Mouse (Mus musculus): ENCODE measurements at regions not wholly inside any gene's neighbourhood (a gene's known extent, or its start where the extent isn't known, plus 50 kb on each side); places are given as distances from the start of the nearest gene placed in this dataset.
A peak's percentile ranks its signal among the peaks of the same experiment; 100 is the strongest.

DNA sequence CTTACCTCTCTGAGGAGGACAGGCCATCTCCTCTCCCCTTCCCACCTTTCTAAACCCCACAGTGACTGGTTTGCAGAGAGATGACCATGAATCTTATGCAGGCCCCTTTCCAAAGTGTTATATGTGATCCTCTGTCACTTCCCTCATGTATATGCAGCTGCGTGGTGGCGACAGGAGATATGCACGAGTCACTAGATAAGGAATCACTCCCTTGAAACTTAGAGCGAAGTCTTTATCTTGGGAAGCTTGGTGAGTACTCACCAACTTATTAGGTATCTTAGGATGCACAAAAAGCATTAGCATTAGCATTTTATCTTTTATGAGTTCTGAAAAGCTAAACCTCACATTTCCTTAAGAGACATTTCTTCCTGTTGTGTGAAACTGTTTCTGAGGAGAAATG is 421.9 kb downstream of the Tmem161b start:
- DNase-seq (ENCODE audit: low spot score in 2 of 2) = no peak

DNA sequence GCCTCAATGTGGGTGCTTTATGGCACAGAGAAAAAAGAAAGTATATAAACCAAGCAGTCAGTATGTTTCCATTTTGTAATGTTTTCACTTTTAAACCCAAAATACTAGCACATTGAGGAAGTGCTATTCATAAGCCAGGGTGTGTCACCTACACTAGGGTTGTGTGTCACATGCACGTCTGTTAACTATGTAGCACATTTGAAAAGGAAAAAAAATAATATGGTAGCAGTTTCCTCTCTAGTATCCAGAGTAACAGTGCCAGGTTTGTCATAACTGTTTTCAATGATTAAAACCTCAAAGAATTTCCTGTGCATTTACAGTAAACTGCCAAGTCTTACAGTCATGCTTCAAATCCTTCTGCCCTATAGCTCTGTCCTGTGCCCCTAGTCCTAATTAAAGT is 424.8 kb downstream of the Tmem161b start:
- DNase-seq (ENCODE audit: low spot score in 2 of 2) = peak in 1 of 2 experiments; percentile 8

DNA sequence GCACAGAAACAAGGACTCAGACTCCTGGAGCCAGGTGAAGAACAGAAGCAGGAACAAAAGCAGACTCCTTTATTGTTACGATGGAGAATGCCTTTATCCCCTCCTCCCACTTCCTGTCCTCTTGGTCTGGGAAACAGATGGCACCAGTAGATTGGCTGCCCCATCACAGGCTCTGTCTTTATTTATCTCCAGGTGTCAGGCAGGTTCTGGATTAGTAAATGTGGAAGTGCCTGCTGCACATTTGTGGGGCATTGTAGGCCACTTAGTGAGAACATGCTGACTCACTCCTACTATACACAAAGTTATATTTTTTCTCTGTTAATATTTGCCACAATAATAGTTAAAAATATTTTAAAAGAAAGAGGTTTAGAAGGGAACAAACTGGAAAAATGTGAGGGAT is 426.0 kb downstream of the Tmem161b start:
- no peak for DNase-seq (ENCODE audit: low spot score in 2 of 2)

DNA sequence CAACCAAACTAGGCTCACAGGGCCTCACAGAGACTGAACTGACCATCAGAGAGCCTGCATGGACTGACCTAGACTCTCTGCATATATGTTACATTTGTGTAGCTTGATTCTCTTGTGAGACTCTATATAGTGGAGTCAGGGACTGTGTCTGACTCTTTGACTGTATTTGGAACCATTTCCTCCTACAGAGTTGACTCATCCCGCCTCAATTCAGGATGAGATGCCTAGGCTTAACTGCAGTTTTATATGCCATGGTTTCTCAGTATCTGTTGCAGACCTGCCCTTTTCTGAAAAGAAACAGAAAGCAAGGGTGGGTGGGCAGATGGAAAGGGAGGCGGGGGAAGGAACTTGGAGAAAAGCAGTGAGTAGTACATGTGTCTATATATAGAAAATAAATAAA is 441.9 kb downstream of the Tmem161b start:
- DNase-seq (ENCODE audit: low spot score in 2 of 2) = no peak

DNA sequence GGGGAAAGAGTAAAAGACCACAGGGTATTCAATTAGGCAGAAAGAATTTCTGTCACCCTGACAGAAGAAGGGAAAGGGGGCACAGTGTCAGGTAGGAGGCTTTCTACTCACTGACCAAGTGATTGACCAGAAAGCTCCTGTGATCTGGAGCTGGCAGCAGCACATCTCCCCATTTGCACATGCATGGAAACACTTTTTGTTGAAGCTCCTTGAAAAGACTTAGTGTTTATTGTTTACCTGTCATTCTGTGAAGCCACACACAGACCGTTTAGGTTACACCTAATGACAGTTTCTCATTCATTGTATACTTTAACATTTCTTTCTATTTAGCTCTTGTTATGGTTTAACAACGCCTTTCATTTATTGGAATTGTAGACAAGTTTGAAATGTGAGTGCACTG is 458.9 kb downstream of the Tmem161b start:
- no peak for DNase-seq (ENCODE audit: low spot score in 2 of 2)

DNA sequence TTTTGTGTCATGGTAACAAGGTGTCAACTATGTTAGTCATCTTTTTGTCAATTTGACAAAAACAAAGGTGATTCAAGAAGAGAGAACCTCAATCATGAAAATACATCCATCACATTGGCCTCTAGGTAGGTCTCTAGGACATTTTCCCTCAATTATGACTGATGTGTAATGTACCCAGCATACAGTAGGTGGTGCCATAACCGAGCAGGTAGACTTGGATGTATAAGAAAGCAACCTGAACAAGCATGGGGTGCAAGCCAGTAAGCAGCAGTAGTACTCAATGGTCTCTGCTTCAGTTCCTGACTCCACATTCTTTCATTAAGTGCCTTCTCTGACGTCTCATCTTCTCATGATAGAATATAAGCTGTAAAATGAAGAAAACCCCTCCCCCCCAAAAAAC is 463.8 kb downstream of the Tmem161b start:
- peak; percentile 30 to 32 for DNase-seq (ENCODE audit: low spot score in 2 of 2)

DNA sequence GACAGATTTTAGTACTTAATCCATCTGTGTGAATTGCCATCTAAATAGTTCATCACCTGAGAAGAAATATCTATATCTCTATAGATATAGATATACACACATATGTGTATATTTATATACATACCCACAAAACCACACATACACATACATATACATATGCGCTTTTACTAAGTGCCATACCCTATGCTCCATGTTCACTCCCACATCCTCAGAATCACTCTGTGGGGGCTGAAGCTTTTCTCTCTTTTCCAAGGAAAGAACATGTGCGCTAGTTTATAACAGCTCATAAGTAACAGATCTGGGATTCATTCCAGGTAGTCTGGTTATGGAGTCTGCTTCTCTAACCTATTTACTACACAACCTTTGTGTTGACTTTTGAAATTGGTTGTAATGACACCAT is 471.4 kb downstream of the Tmem161b start:
- DNase-seq (ENCODE audit: low spot score in 2 of 2) = no peak

DNA sequence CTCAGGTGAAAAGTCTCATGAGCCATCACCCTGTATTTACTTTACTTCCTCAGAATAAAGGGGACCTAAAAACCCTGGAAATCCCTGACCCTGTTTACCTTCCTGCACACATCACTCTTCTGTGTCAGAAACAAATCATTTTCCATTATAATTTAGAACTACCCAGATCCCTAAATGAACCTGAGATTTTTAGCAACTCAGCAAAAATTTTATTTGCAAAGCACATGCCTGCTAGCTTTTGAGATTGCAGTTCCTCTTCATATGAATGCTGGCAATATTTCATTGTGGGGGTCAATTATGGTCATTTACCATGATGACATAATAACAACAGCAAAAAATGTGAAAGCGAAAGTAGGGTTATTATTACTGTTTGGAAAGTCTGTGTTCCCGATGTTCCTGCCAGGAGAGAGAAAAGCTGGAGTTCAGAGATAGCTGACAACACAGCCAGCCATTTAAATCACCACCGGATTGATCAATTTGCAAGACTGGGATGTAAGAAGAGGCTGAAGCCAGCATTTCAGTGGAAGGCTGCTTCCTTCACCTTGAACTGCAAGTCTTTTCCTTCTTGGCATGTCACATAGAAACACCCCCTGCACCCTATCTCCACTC is 476.5 kb downstream of the Tmem161b start:
- DNase-seq (ENCODE audit: low spot score in 2 of 2) = no peak

DNA sequence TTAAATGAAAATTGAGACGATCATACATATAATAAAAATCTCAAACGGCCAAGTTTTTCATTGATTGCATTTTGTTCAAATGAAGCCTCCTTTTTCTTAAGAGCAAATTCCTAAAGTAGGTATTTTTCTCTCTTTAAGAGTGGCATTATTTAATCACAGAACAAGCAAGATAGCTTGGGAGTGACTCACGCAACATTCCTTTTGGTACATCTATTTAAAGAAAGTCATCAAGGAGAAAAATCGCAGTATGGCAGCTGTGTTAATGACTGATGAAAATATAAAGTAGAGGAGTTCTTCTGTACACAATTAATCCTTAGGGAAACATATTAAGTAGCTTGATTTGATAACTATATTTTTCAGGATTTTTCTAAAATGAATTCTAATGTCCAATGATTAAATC is 448.0 kb upstream of the Ccnh start:
- DNase-seq (ENCODE audit: low spot score in 2 of 2) = no peak

DNA sequence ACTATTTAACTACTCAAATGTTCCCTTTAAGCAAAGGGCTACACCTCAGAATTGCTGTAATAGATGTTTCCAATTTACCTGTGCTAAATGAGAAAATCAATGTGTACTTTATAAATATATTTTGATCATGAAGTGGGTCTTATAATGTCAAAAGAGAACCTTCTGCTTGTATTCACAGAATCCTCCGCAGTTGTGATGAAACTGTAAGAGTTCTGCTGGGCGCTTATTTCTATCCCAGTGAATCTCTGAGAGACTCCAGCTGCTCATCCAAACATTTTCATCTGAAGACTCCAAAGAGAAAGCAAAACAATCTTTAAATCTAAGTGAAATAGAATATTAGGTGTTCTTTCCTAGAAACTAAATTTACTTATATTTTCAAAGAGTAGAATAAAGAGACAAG is 440.9 kb upstream of the Ccnh start:
- no peak for DNase-seq (ENCODE audit: low spot score in 2 of 2)

DNA sequence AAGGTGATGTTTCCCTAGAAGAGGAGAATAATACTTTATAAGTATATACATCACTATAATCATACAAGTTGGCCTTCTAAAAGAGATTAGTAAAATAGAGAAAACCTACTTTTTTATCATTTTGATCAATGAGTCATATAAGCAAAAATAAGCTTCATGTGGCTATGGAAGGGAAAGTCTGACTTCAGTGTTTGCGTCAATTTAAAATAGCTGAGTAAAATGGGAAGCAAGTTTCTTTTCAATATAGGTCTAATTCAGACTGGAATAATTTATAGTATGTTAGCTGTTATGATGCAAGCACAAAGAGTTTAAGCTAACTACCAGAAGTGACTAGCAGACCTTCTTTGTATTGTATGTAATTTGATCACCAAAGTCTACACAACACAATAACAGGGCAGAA is 440.0 kb upstream of the Ccnh start:
- no peak for DNase-seq (ENCODE audit: low spot score in 2 of 2)

DNA sequence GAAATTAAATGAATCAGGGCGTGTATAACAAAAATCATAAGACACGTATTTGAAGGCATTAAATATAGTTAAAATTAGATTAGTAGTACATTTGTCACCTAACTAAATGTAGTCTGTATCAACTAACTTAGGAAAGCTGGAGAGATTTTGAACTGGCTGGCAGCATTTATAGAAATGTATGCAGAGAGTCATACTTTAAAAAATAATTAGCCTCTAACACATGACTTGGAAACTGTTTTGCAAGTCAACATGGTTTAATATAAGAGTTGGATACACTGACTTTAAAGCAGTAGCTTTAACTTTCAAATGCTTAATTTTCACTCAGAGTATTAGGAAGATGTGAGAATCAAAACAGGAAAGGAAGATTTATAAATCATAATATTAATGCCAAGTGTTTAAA is 439.1 kb upstream of the Ccnh start:
- DNase-seq (ENCODE audit: low spot score in 2 of 2) = no peak

DNA sequence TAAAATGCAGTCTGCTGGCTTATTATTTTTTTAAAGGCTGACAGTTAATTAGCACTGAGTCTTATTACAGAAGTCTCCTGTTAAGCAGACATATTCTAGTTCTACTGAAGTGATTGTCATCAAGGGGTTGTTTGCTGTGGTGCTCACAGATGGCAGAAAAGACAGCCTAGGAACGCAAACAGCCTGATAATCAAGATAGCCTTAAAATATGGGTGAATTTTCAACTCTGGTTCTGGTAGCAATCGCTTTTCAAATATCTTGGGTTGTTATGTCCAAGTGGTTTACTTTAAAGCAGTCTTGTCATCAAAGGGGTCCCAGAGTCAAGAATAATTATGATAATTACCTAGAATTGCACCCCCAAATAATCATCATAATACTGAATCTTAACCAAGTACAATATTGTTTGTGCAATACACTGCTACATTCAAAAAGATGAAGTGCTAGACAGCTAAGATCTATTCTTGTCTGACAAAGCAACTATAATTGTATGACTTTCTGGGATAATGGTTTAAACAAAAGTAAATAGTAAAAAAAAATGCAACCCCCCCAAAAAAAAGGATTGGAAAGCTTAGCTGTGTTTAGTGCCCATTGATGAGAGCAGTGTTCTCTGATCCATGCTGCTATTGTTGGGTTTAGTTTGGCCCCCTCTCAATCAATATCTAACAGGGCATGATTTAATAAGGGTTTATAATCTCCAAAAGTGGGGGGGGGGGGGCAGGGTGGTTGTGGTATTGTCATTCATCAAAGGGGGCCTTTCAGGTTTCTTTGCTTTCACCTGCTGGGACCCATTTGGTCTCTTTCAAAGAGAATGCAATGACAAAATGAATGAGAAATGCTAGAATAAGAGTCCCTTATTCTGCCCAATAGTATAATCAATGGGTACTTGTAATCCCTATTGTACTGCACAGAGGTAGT is 437.4 kb upstream of the Ccnh start:
- DNase-seq (ENCODE audit: low spot score in 2 of 2) = no peak

DNA sequence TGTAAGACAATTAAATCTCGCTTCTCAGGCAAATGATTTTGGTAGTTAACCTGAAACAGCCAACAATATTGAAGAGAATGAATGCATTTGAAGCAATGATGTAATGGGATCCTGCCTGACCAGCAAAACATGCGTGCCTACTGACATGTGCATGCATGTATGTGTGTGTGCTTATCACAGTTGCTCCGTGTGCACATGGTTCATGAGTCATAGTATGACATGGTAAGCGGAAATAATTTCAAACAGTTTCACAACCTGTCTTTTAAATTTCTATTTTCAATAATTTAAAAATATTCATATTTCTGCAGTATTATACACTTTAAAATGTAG is 436.8 kb upstream of the Ccnh start:
- DNase-seq (ENCODE audit: low spot score in 2 of 2) = no peak

DNA sequence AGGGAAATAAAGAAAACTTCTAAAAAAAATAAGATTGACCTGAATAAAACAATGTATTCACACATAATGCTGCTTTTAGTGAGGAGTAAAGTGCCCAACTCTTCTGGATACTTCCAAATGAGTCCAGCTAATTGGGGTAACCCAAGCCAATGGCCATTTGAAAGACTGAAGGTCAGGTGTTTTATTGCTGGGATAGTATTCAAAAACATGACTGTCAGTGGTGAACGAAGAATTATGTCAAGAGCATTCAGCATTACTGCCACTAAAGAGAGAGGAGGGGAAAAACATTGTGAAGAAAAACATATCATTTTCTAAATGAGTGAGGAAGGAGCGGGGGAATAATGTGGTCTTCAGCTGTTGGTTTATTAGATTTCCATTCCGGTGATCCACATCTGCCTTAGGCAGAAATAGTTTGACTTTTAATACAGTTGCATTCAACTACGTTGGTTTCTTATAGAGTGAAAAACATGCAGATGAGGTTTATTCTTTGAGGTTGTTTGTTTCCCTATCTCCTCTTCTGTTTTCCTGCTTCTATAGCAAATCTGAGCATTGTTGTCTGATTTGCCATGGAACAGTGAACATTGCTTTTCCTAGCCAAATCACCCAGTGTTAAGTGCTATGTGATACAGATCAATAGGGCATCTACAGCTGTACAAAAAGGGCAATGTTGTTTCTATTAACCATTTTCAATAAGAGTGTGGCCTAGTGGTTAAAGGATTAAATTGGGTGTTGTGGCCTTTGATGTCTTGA is 435.3 kb upstream of the Ccnh start:
- no peak for DNase-seq (ENCODE audit: low spot score in 2 of 2)

DNA sequence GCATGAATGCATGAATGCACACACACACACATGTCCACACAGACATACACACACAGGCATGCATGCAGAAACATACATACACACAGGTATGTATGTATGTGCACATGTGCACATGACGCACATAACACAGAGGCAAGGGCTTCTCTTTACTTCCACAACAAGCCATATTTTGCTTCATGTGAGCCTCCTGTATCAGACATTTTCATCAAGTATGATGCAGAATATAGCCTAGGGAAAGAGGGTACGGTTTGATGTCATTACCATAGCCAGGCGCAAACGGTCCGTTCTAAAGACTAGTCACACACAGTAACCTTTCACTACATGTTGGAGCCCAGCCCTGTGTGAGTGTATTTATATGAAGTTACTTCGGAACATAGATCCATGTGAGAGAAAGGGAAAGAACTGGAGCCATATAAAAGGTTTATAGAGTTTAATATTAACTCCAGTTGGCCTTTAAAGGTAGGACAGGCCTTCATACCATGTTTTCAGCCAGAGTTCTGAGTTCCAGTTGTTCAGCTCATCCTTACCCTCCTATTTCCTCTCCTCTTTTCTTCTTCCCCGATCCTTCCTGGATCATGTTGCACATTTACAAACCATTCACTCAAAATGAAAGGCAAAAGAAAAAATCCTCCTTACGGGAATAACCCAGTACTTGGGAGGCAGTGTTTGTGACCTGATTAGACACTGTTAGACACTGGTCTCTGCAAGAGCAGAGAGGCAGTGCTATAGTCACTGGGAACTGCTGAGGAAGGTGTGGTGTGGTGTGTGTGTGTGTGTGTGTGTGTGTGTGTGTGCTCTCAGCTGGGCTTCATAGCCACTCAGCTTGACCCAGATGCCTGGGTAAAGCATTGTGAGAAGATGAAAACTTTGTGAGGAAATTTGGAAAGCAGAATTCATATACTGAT is 434.1 kb upstream of the Ccnh start:
- DNase-seq (ENCODE audit: low spot score in 2 of 2) = no peak

DNA sequence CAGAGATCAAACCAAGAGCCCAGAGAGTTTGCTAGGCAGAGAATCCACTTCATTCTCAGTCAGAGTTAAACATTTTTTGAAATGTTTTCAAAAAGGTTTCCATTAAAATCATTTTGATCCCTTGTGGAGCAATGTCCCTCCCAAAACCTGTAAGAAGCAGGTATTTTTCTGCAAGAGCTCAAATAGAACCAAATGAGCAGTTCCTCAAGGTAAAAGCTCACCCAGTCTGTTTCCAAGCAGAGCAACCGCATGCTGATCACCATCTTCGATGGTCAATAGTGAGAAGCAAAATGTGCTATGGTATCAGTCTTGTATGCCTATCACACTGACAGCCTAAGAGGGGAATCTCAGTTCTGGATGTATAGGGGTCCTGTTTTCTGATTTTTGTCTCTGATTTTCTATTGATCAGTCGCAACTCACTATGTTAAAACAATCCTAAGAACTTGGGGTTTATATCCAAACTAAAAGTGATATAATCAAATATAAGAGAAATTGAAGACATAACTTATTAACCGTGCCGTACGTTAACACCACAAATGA is 432.3 kb upstream of the Ccnh start:
- no peak for DNase-seq (ENCODE audit: low spot score in 2 of 2)

DNA sequence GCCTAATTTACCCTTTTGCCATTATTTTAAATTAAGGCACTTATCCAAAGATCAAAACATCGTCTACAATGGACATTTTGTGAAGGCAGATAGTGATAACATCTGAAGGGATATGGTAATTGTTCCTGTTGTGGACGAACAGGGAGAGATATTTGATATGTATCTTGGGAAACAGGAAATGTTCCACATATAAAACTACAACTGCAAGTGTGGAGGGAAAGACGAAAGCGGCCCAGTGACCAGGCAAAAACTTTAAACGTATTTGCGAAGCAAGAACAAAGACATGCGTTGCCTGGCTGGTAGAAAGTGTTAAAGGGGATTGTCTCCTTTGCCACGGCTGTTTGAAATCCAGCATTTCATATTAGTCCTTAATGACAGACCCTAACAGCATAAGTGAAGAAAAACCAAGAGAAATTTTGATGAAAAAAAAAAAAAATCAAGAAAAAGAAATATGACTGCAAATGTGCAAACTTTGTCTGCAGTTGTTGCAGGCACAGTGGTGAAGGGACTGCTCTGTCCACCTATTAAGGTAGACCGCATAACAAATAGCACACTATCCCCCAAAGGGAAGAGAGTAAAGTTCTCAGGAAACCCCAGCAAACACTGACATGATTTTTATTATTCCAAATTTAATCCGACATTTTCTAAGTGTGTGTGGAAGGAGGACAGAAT is 431.2 kb upstream of the Ccnh start:
- DNase-seq (ENCODE audit: low spot score in 2 of 2) = no peak

DNA sequence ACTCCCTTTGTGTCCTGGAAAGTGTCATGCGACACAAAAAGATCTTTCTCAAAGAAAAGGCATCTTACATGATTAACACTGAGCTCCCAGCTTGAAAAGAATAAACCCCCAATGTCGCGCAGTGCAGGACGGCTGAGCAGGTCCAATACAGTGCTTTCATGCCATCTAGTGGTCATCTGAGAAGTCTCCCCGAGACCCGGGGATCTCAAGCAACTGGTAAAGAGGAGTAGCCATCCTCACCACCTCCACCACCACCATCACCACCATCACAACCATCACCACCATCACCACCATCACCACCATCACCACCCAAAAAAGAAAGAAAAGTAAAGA is 430.7 kb upstream of the Ccnh start:
- peak; percentile 47 to 67 for DNase-seq (ENCODE audit: low spot score in 2 of 2)

DNA sequence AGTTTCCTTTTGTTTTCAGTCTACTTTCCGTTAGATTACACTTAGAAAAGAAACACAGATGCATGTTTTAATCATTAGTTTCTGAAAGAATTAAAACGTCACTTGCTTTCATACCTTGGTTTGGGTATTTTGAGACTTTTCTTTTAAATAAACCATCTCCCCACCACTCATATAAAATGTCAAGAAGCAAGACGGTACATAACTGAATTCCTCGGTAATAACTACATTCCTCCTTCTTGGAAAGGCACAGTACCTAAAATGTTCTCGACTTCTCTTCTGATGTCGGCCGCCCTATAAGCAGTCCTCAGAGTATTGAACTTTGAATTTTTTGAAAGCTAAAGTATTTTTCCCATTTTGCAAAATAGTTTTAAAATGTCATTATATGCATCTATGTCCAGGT is 430.1 kb upstream of the Ccnh start:
- DNase-seq (ENCODE audit: low spot score in 2 of 2) = no peak

DNA sequence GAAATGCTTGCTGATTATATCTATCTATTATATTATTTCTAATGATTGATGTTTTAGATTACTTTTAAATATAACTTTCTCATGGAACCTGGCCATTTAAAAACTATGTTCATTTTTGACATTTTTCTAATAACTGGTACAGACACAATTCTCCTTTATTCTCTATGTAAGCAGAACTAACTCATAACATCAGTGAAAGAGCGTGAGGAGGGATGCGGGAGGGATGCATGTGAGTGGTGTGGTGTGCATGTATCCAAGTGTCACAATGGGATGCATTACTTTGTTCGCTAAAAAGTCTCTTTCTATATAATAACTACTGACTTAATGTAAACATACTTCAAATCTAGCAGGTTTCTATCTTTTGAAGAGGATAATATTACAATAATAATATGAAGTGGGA is 428.7 kb upstream of the Ccnh start:
- DNase-seq (ENCODE audit: low spot score in 2 of 2) = no peak
